Mouse (Mus musculus) liver, postnatal 0 days (tissue): Measurements from ENCODE around the gene Zg16.

Experiments
- CTCF ChIP-seq: sonication (generic); IDR thresholded peaks from 2 replicates; pipeline ENCODE4 v1.5.1; 2016; ENCODE audit warnings: antibody characterized with exemption, low read depth
- EP300 ChIP-seq: IDR thresholded peaks from 2 replicates; pipeline ENCODE4 v1.6.1; 2016; ENCODE audit warnings: antibody characterized with exemption, low read depth, mild to moderate bottlenecking

DNA sequence TGATC lies 70.8 kb downstream of the Zg16 start, which contains the start of gene Pagr1b:
- TF ChIP-seq CTCF (no peak), EP300 (no peak)
